Mouse (Mus musculus): ENCODE measurements at regions not wholly inside any gene's neighbourhood (a gene's known extent, or its start where the extent isn't known, plus 50 kb on each side); places are given as distances from the start of the nearest gene placed in this dataset.

DNA sequence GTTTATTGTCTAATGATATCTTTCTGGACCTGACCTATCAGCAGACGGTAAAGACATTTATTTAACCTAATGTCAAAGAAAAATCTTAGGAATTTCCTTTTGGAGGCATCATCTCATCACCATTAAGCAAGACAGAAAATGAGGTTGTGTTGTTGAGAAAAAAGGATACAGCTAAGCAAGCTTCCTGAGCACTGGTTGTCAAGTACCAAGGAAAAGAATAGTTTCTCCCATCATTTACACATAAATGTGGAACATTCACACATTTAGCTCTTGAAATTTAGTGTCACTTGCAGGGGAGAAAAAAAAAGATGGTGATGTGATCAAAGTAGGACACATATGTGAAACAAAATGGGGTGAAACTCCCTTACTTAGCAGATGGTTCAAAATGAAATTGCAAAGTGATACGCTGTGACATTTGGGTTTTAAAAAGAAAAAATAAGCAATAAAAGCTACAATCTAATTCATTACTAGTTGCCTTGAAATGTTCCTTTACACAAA, 157.7 kb upstream of the 1700009N14Rik start:
- no peak for DNase-seq

DNA sequence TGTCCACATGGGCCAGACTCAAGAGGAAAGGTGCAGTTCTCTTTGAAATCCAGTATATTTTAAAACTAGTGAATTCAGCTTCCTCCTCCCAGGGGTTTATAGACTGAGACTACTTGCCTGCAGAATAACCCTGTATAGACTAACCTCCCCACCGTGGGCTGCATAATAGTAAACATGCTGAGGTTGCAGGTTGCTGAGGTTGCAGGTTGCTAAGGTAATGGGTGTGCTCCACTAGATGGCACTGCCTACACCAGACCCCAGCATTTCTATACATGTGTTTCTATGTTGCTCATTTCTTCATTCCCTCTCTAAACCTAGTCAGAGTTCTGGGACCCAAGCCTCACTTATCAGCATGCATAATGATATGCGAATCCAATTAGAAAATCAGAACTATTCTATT, 140.0 kb upstream of the 1700009N14Rik start:
- DNase-seq: no peak

DNA sequence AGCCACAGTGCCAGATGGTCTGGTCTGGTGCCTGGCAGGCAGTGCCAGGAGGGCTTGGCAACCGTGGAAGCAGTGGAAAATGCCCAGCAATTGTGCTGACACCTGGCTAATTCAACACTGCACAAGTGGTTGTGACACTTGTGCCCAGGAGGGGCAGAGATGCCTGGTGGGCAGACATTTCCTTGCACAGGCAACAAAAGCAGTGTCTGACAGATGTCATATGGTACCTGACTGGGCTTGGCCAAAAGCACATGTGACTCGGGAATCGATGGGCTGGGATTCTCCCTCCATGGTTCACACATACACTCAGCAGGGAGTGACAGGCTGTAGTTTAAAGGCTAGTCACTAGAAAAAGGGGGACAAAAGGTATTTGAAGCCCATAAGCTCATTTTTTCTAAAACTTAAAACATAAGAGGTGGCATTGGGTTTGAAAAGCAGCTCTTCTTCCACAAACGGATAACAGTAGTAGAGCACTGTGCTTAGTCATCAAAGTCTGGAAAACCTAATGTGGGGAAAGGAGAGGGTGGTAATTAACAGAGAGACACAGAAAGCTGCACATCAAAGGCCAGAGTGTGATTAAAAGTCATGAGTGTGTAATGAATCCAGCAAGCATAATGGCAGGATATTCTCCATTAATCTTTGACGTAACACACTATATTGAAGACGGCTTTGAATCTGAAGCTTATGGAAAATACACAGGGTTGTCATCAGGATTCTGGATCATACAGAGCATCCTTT, 105.5 kb upstream of the 1700009N14Rik start:
- DNase-seq: peak; percentile 93

DNA sequence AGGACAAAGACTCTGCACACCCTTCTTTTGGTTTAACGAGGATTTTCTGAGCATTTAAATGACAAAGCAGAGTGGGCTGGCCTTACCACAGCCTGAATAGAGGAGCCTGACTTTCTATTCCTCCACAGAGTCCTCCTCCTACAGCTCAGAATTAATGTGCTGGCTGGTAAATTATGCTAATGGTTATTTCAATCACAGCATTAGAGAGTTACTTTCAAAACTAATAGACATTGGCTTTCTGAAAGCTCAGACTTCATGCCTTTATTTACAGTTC, 105.0 kb upstream of the 1700009N14Rik start:
- no peak for DNase-seq

DNA sequence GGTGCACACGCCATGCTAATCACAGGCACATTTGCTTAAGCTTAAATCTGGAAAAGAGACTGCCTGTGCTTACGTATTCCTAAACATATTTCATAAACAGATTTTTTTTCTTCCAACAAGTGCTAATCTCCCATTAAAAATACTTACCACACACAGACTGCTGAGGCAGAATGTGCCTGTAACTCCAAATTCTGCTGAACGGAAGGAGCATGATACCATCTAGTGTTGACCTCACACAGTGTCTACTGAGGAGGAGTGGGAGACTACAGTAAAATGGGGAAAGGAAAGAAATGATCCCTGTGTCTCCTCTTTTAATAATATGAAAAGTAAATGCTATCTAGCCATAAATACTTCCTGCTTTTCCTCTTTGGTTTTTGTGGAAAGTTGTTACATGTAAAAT, 81.9 kb upstream of the 1700009N14Rik start:
- no peak for DNase-seq

DNA sequence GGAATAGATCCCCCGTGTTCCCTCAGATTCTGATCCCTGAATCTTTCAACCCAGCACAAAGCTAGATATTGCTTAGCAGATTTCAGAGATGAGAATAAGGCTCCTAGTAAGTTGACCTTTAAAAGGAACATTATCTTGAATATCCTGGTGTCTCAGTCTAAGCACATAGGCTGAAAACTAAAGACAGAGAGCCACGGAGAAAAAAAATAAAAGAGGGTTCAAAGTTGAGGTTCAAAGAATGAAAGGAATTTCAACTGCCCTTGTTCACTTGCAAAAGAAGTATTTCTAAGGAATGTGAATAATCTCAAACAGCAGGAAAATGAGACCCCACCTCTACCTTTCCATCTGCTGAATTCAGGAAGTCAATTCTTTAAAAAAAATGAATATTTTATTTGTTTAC, 69.3 kb upstream of the 1700009N14Rik start:
- no peak for DNase-seq

DNA sequence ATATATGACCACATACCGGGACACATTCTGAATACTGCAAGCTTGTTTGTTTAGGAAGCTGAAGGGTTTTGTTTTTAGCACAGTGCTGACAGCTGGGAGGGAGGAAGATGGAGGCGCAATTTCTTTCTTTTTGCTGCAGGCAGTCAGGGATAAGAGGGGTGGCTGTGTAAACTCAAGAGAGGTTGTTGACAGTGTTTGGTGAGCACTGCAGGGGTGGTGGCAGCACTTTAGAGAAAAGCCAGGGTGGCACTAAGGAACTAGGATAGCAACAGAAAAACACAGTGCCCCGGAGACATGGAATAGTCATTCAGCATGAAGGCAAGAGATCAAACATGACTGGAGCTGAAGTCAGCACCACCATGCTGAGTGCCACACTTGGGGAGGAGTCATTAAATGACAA, 51.9 kb upstream of the 1700009N14Rik start:
- no peak for DNase-seq

Data from cerebellum, adult 11-12 months (tissue).